29 mouse cellular contexts compared by ENCODE assay signal in genomic region chr7:45008411-45008810, GRCm38 (mm10). TPM values are rescaled to one million over a fixed set of nuclear protein-coding genes. Genes with fewer than 3 reads are reported as not detected.
DNase-seq lines count a peak whose midpoint lies in the region; ATAC-seq and TF ChIP-seq lines count a peak whose summit lies in the region.
"Had no signal": no experiment of that assay in that cellular context is flagged by ENCODE, and none has a peak within 500 bp of the region (broad histone marks: within the 10 kb centered on the region; RNA-seq: fewer than 3 reads in every experiment).

No protein-coding gene starts in this region.

- H3K27me3 ChIP-seq in cerebellum, adult 2 months (ENCODE audit: control insufficient read depth, insufficient read depth, low read length), result no peaks in the 10 kb centered on the region
- no peaks in the 10 kb centered on the region for H3K27me3 ChIP-seq in heart, embryonic 12.5 days (replicated peaks)
- peaks cover 3% of the 10 kb centered on the region; the same call in 1 of the 2 replicates for H3K27me3 ChIP-seq in E14TG2a.4 (ENCODE audit: insufficient read depth, low read length)
- H3K27me3 ChIP-seq: CH12.LX; embryonic facial prominence, embryonic 13.5 days; forebrain, embryonic 15.5 days; heart, embryonic 13.5 days; Patski had no signal

- peak; percentile 27 for DNase-seq in cerebellum, adult 9-11 months
- no peak for DNase-seq in cerebellum, adult 2 months
- DNase-seq in heart, adult 11 months, result peak; percentile 91
- no peak for DNase-seq in ES-E14 (ENCODE audit: low read depth, low spot score)
- no peak for DNase-seq in left cerebral cortex, postnatal 10 days (ENCODE audit: extremely low spot score in 1 of 2, low spot score in 2 of 2)
- DNase-seq: adrenal gland, postnatal 14 days; B cell, adult 2 months; cerebellum, adult 11 months; cerebellum, adult 9-10 months; embryo, embryonic 11 days; gastrocnemius, postnatal 10 days; gastrocnemius, postnatal 36 days; heart, adult 18-20 months; heart, postnatal 14 days; heart, postnatal 4 days; kidney, adult 18-20 months had no signal

- H3K9ac ChIP-seq in heart, embryonic 12.5 days, result no peak overlapping the region
- H3K9ac ChIP-seq in ES-E14 (ENCODE audit: insufficient read depth, low read depth, low read length, poor library complexity, severe bottlenecking), result peak overlapping the region; percentile 45
- H3K9ac ChIP-seq: embryonic facial prominence, embryonic 13.5 days; forebrain, embryonic 15.5 days; heart, embryonic 13.5 days; hindbrain, embryonic 14.5 days had no signal

- TF ChIP-seq POLR2A in cerebellum, adult 2 months (IDR thresholded peaks at IDR 0.05; ENCODE audit: borderline replicate concordance, insufficient read depth, low read length), result no peak

- H3K4me3 ChIP-seq in cerebellum, adult 2 months (replicated peaks; ENCODE audit: insufficient read depth, low read depth, low read length), result no peak overlapping the region
- H3K4me3 ChIP-seq in heart, embryonic 12.5 days, result no peak overlapping the region
- H3K4me3 ChIP-seq in E14TG2a.4 (replicated peaks; ENCODE audit: low read length) (peak overlapping the region; percentile 67), ES-E14 (ENCODE audit: insufficient read depth in 1 of 2, low read depth in 1 of 2, low read length in 2 of 2, poor library complexity in 1 of 2, severe bottlenecking in 1 of 2) (peak overlapping the region in 1 of 2 experiments; percentile 47; a peak in 1 of 4 replicates)
- H3K4me3 ChIP-seq: embryonic facial prominence, embryonic 13.5 days; erythroblast, embryonic 14.5 days; forebrain, embryonic 15.5 days; heart, embryonic 13.5 days had no signal

- intact Hi-C loops in left cerebral cortex, postnatal 10 days (cut with DNase I), result no loop called here

- WGBS in cerebellum, adult 2 months, result 89% methylated on average over 19 of the region's 19 CpGs
- WGBS in heart, embryonic 12.5 days, result 94% methylated on average over 19 of the region's 19 CpGs

- H3K36me3 ChIP-seq in heart, embryonic 12.5 days, result peaks cover 94% of the 10 kb centered on the region
- H3K36me3 ChIP-seq in E14TG2a.4 (ENCODE audit: insufficient read depth, low read length) (peaks cover 98% of the 10 kb centered on the region), ES-E14 (ENCODE audit: control insufficient read depth, insufficient read depth, low read length, poor library complexity, severe bottlenecking) (peaks cover 72% of the 10 kb centered on the region)

- no peak overlapping the region for H3K4me2 ChIP-seq in heart, embryonic 12.5 days
- H3K4me2 ChIP-seq: embryonic facial prominence, embryonic 13.5 days; forebrain, embryonic 15.5 days; heart, embryonic 13.5 days; hindbrain, embryonic 14.5 days had no signal

- H3K9me3 ChIP-seq in heart, embryonic 12.5 days (replicated peaks), result no peaks in the 10 kb centered on the region
- H3K9me3 ChIP-seq in E14TG2a.4 (ENCODE audit: low read length) (no peaks in the 10 kb centered on the region), ES-E14 (ENCODE audit: control insufficient read depth, insufficient read depth, low read depth, low read length) (no peaks in the 10 kb centered on the region)
- H3K9me3 ChIP-seq: embryonic facial prominence, embryonic 10.5 days; embryonic facial prominence, embryonic 13.5 days; forebrain, embryonic 15.5 days; heart, embryonic 13.5 days had no signal

- H3K27ac ChIP-seq in cerebellum, adult 2 months (ENCODE audit: insufficient read depth, low read length), result no peak overlapping the region
- H3K27ac ChIP-seq in heart, embryonic 12.5 days (ENCODE audit: poor library complexity, severe bottlenecking), result no peak overlapping the region
- H3K27ac ChIP-seq in ES-E14 (ENCODE audit: insufficient read depth, low read depth, low read length, poor library complexity, severe bottlenecking), result no peak overlapping the region
- H3K27ac ChIP-seq: embryonic facial prominence, embryonic 10.5 days; embryonic facial prominence, embryonic 13.5 days; forebrain, embryonic 15.5 days; heart, embryonic 13.5 days; hindbrain, embryonic 14.5 days; hindbrain, postnatal 0 days had no signal

- no peaks in the 10 kb centered on the region; the same call in 1 of the 2 replicates for H3K4me1 ChIP-seq in cerebellum, adult 2 months (ENCODE audit: control insufficient read depth, insufficient read depth, low read length)
- H3K4me1 ChIP-seq in heart, embryonic 12.5 days (replicated peaks), result 0 out of 2 replicates have a peak, but pooled peaks cover 15% of the 10 kb centered on the region
- peaks cover 67% of the 10 kb centered on the region for H3K4me1 ChIP-seq in E14TG2a.4 (replicated peaks; ENCODE audit: low read depth, low read length)
- peaks cover 0 to 12% of the 10 kb centered on the region in 2 experiments; a peak in 2 of 4 replicates for H3K4me1 ChIP-seq in ES-E14 (ENCODE audit: control insufficient read depth in 2 of 2, insufficient read depth in 2 of 2, low read length in 2 of 2, poor library complexity in 1 of 2)
- H3K4me1 ChIP-seq: embryonic facial prominence, embryonic 13.5 days had no signal

- in situ Hi-C loops in ES-E14 (cut with MboI; ENCODE audit: low sequenced_read_pairs in 2 of 2, unreplicated experiment in 2 of 2), result no loop called here

- no peak for ATAC-seq in heart, embryonic 12.5 days (ENCODE audit: insufficient number of reproducible peaks, low FRiP score)
- ATAC-seq: forebrain, embryonic 15.5 days; hindbrain, postnatal 0 days; inflammation-experienced regulatory T-cells, adult 6 months; intestine, embryonic 16.5 days; Patski had no signal

- no peak for TF ChIP-seq CTCF in cerebellum, adult 2 months (IDR thresholded peaks at IDR 0.05; ENCODE audit: borderline replicate concordance, insufficient read depth, low read depth, low read length)
- no peak for TF ChIP-seq CTCF in E14TG2a.4 (conservative IDR thresholded peaks at IDR 0.05; ENCODE audit: low read length)

TF ChIP-seq in ES-E14, 5 proteins besides CTCF, POLR2A, EP300 and RAD21:
- TF ChIP-seq CHD2 (IDR thresholded peaks at IDR 0.05; ENCODE audit: low read depth, low read length) (no peak), ZC3H11A (IDR thresholded peaks at IDR 0.05; ENCODE audit: borderline replicate concordance, low read depth, low read length) (no peak), ZNF384 (IDR thresholded peaks at IDR 0.05; ENCODE audit: low read depth, low read length) (no peak), MAFK (IDR thresholded peaks at IDR 0.05; ENCODE audit: insufficient read depth, low read depth, low read length) (no peak), HCFC1 (IDR thresholded peaks at IDR 0.05; ENCODE audit: borderline replicate concordance, insufficient read depth, low read length) (no peak)

RNA-seq across cellular contexts. Expression of gene Scaf1, which starts 7.8 kb away (rescaled TPM):
- polyA plus RNA-seq in cerebellum, adult 2 months (2012; rRNA removed), result 115 and 120 TPM in 2 replicates
- 37.0 and 41.2 TPM in 2 replicates for polyA plus RNA-seq in heart, embryonic 12.5 days (2016; fragmentation: Nextera tagmentation; extraction: Ambion mirVana)
- total RNA-seq in ES-E14 (2012; rRNA removed), result 39.0 and 39.2 TPM in 2 replicates
- 100 to 1,000 TPM; 156 to 160 TPM for total RNA-seq in left cerebral cortex, postnatal 10 days (2021)

RNA-seq across cellular contexts. Expression of gene Rras, which starts 9.3 kb away (rescaled TPM):
- polyA plus RNA-seq in cerebellum, adult 2 months (2012; rRNA removed), result 29.7 and 29.9 TPM in 2 replicates
- polyA plus RNA-seq in heart, embryonic 12.5 days (2016; fragmentation: Nextera tagmentation; extraction: Ambion mirVana), result 79.3 and 79.4 TPM in 2 replicates
- total RNA-seq in ES-E14 (2012; rRNA removed), result 11.1 and 14.4 TPM in 2 replicates
- total RNA-seq in left cerebral cortex, postnatal 10 days (2021), result 1 to 10 TPM; 8.7 to 9.6 TPM

RNA-seq across cellular contexts. Expression of gene Bcl2l12, which starts 9.9 kb away (rescaled TPM):
- 6.0 and 6.4 TPM in 2 replicates for polyA plus RNA-seq in cerebellum, adult 2 months (2012; rRNA removed)
- polyA plus RNA-seq in heart, embryonic 12.5 days (2016; fragmentation: Nextera tagmentation; extraction: Ambion mirVana), result 42.1 and 42.5 TPM in 2 replicates
- total RNA-seq in ES-E14 (2012; rRNA removed), result 11.9 and 13.0 TPM in 2 replicates
- 1 to 10 TPM; 3.8 to 5.1 TPM for total RNA-seq in left cerebral cortex, postnatal 10 days (2021)

RNA-seq across cellular contexts. Expression of gene Irf3, which starts 11.0 kb away (rescaled TPM):
- 126 and 130 TPM in 2 replicates for polyA plus RNA-seq in cerebellum, adult 2 months (2012; rRNA removed)
- 59.5 and 60.8 TPM in 2 replicates for polyA plus RNA-seq in heart, embryonic 12.5 days (2016; fragmentation: Nextera tagmentation; extraction: Ambion mirVana)
- total RNA-seq in ES-E14 (2012; rRNA removed), result 45.9 and 68.4 TPM in 2 replicates
- total RNA-seq in left cerebral cortex, postnatal 10 days (2021), result 10 to 100 TPM; 25.5 to 32.2 TPM

RNA-seq across cellular contexts. Expression of gene Prmt1, which starts 22.0 kb away (rescaled TPM):
- polyA plus RNA-seq in cerebellum, adult 2 months (2012; rRNA removed), result 225 and 227 TPM in 2 replicates
- 377 and 394 TPM in 2 replicates for polyA plus RNA-seq in heart, embryonic 12.5 days (2016; fragmentation: Nextera tagmentation; extraction: Ambion mirVana)
- total RNA-seq in ES-E14 (2012; rRNA removed), result 413 and 429 TPM in 2 replicates
- 100 to 1,000 TPM; 253 to 257 TPM for total RNA-seq in left cerebral cortex, postnatal 10 days (2021)

Comparison
In these comparisons a context has a peak if more than half of its experiments do, and no peak if none do; other contexts are left out.
1. DNase-seq: peak in cerebellum, adult 9-11 months (single experiment) and heart, adult 11 months (single experiment); none in cerebellum, adult 2 months (0 of 2), ES-E14 (single experiment) and left cerebral cortex, postnatal 10 days (0 of 2).